Mouse (Mus musculus): Measurements from ENCODE around the gene Lrrc10b. TPM values are rescaled to one million over a fixed set of nuclear protein-coding genes. Genes with fewer than 3 reads are reported as not detected.

Lrrc10b gene
- polyA plus RNA-seq, 2 experiments: 0.84 to 0.88 TPM

GRCm38 (mm10) chr19:10421986-10422976 is 35.0 kb downstream of the Lrrc10b start:
- ATAC-seq (ENCODE audit: low FRiP score, low read depth): 0 out of 2 replicates have a peak, but pooled peaks have one; percentile 24
- Histone ChIP-seq H3K27me3 (ENCODE audit: control insufficient read depth, insufficient read depth, low read length) (peaks cover 9% of the 10 kb centered on the region; the same call in 1 of the 2 replicates), H3K36me3 (ENCODE audit: control insufficient read depth, insufficient read depth, low read length) (no peaks in the 10 kb centered on the region), H3K4me3 (replicated peaks; ENCODE audit: low read length) (peak overlapping the region; percentile 31), H3K4me2 (replicated peaks; ENCODE audit: low read depth, low read length, severe bottlenecking) (peak overlapping the region; percentile 60), H3K9ac (ENCODE audit: low read depth, low read length, severe bottlenecking) (peak overlapping the region; percentile 31; the same call in 1 of the 2 replicates), H3K4me1 (ENCODE audit: control insufficient read depth, insufficient read depth, low read length) (peaks cover 25% of the 10 kb centered on the region), H3K9me3 (ENCODE audit: control insufficient read depth, low read length) (no peaks in the 10 kb centered on the region), H3K27ac (replicated peaks; ENCODE audit: low read depth, low read length) (no peak overlapping the region)
- no peak for DNase-seq (ENCODE audit: low spot score)
- no peak for TF ChIP-seq POLR2A (IDR thresholded peaks at IDR 0.05; ENCODE audit: borderline replicate concordance, extremely low read depth, insufficient read depth, insufficient read length)
- WGBS: 3% methylated on average over 53 of the region's 53 CpGs

- Histone ChIP-seq H3K36me3 (ENCODE audit: control insufficient read depth, insufficient read depth, low read length) (no peaks in the 10 kb centered on the region), H3K9me3 (ENCODE audit: control insufficient read depth, low read length) (no peaks in the 10 kb centered on the region), H3K4me3 (replicated peaks; ENCODE audit: low read length) (no peak overlapping the region), H3K4me1 (ENCODE audit: control insufficient read depth, insufficient read depth, low read length) (peaks cover 6% of the 10 kb centered on the region; the same call in 1 of the 2 replicates), H3K27ac (replicated peaks; ENCODE audit: low read depth, low read length) (no peak overlapping the region), H3K4me2 (replicated peaks; ENCODE audit: low read depth, low read length, severe bottlenecking) (no peak overlapping the region), H3K27me3 (ENCODE audit: control insufficient read depth, insufficient read depth, low read length) (peaks cover under 1% of the 10 kb centered on the region; the same call in 1 of the 2 replicates), H3K9ac (ENCODE audit: low read depth, low read length, severe bottlenecking) (no peak overlapping the region)
- no peak for ATAC-seq (ENCODE audit: low FRiP score, low read depth)
- TF ChIP-seq POLR2A (IDR thresholded peaks at IDR 0.05; ENCODE audit: borderline replicate concordance, extremely low read depth, insufficient read depth, insufficient read length): no peak
- no peak for DNase-seq (ENCODE audit: low spot score)
- WGBS: 71% methylated on average over 12 of the region's 12 CpGs
These were observed 39.8 kb downstream of the Lrrc10b start for GRCm38 (mm10) chr19:10417436-10417835.

GRCm38 (mm10) chr19:10416889-10417288 is 40.4 kb downstream of the Lrrc10b start:
- H3K4me2 ChIP-seq (replicated peaks; ENCODE audit: low read depth, low read length, severe bottlenecking): no peak overlapping the region
- no peak for DNase-seq (ENCODE audit: low spot score)

GRCm38 (mm10) chr19:10415508-10415907 is 41.8 kb downstream of the Lrrc10b start:
- peaks cover 3% of the 10 kb centered on the region; the same call in 1 of the 2 replicates for H3K4me1 ChIP-seq (ENCODE audit: control insufficient read depth, insufficient read depth, low read length)
- H3K9me3 ChIP-seq (ENCODE audit: control insufficient read depth, low read length): no peaks in the 10 kb centered on the region
- 74% methylated on average over 5 of the region's 5 CpGs for WGBS
- H3K4me3 ChIP-seq (replicated peaks; ENCODE audit: low read length): no peak overlapping the region
- ATAC-seq (ENCODE audit: low FRiP score, low read depth) (no peak), DNase-seq (ENCODE audit: low spot score) (no peak)
- no peaks in the 10 kb centered on the region for H3K36me3 ChIP-seq (ENCODE audit: control insufficient read depth, insufficient read depth, low read length)
- H3K27ac ChIP-seq (replicated peaks; ENCODE audit: low read depth, low read length): no peak overlapping the region
- H3K9ac ChIP-seq (ENCODE audit: low read depth, low read length, severe bottlenecking): no peak overlapping the region
- no peaks in the 10 kb centered on the region for H3K27me3 ChIP-seq (ENCODE audit: control insufficient read depth, insufficient read depth, low read length)
- no peak overlapping the region for H3K4me2 ChIP-seq (replicated peaks; ENCODE audit: low read depth, low read length, severe bottlenecking)
- TF ChIP-seq POLR2A (IDR thresholded peaks at IDR 0.05; ENCODE audit: borderline replicate concordance, extremely low read depth, insufficient read depth, insufficient read length): no peak

More at GRCm38 (mm10) chr19:10416889-10417288, 40.4 kb downstream of the Lrrc10b start:
- no peak for ATAC-seq (ENCODE audit: low FRiP score, low read depth)
- H3K9ac ChIP-seq (ENCODE audit: low read depth, low read length, severe bottlenecking): no peak overlapping the region
- no peaks in the 10 kb centered on the region for H3K9me3 ChIP-seq (ENCODE audit: control insufficient read depth, low read length)
- H3K27ac ChIP-seq (replicated peaks; ENCODE audit: low read depth, low read length): no peak overlapping the region
- H3K4me3 ChIP-seq (replicated peaks; ENCODE audit: low read length): no peak overlapping the region
- 52% methylated on average over 8 of the region's 8 CpGs for WGBS
- no peaks in the 10 kb centered on the region; the same call in 1 of the 2 replicates for H3K27me3 ChIP-seq (ENCODE audit: control insufficient read depth, insufficient read depth, low read length)
- H3K36me3 ChIP-seq (ENCODE audit: control insufficient read depth, insufficient read depth, low read length): no peaks in the 10 kb centered on the region
- H3K4me1 ChIP-seq (ENCODE audit: control insufficient read depth, insufficient read depth, low read length): peaks cover 3% of the 10 kb centered on the region; the same call in 1 of the 2 replicates
- no peak for TF ChIP-seq POLR2A (IDR thresholded peaks at IDR 0.05; ENCODE audit: borderline replicate concordance, extremely low read depth, insufficient read depth, insufficient read length)

GRCm38 (mm10) chr19:10413701-10414242 is 43.5 kb downstream of the Lrrc10b start:
- Histone ChIP-seq H3K9ac (ENCODE audit: low read depth, low read length, severe bottlenecking) (no peak overlapping the region), H3K9me3 (ENCODE audit: control insufficient read depth, low read length) (no peaks in the 10 kb centered on the region), H3K4me3 (replicated peaks; ENCODE audit: low read length) (peak overlapping the region; percentile 25), H3K4me2 (replicated peaks; ENCODE audit: low read depth, low read length, severe bottlenecking) (peak overlapping the region; percentile 50), H3K36me3 (ENCODE audit: control insufficient read depth, insufficient read depth, low read length) (no peaks in the 10 kb centered on the region), H3K27ac (replicated peaks; ENCODE audit: low read depth, low read length) (no peak overlapping the region), H3K27me3 (ENCODE audit: control insufficient read depth, insufficient read depth, low read length) (no peaks in the 10 kb centered on the region), H3K4me1 (ENCODE audit: control insufficient read depth, insufficient read depth, low read length) (peaks cover 3% of the 10 kb centered on the region; the same call in 1 of the 2 replicates)
- peak; percentile 80 for DNase-seq (ENCODE audit: low spot score)
- peak; percentile 92 for ATAC-seq (ENCODE audit: low FRiP score, low read depth)
- no peak for TF ChIP-seq POLR2A (IDR thresholded peaks at IDR 0.05; ENCODE audit: borderline replicate concordance, extremely low read depth, insufficient read depth, insufficient read length)
- 2% methylated on average over 16 of the region's 19 CpGs for WGBS

Other genes with a start within 250 kb of the Lrrc10b start
- 4.4 and 7.0 TPM in 2 replicates for gene Myrf, start 216.7 kb downstream of the Lrrc10b start, polyA plus RNA-seq (2012; rRNA removed)
- 1.1 and 1.4 TPM in 2 replicates for gene Myrf, start 216.7 kb downstream of the Lrrc10b start, polyA plus RNA-seq (2014; fragmentation: Nextera tagmentation; extraction: Ambion mirVana)
- gene Dagla, start 152.6 kb downstream of the Lrrc10b start, polyA plus RNA-seq (2012; rRNA removed): 8.1 and 11.1 TPM in 2 replicates
- 2.4 and 2.8 TPM in 2 replicates for gene Dagla, start 152.6 kb downstream of the Lrrc10b start, polyA plus RNA-seq (2014; fragmentation: Nextera tagmentation; extraction: Ambion mirVana)
- 5.0 and 5.5 TPM in 2 replicates for gene Syt7, start 68.4 kb downstream of the Lrrc10b start, polyA plus RNA-seq (2012; rRNA removed)
- gene Syt7, start 68.4 kb downstream of the Lrrc10b start, polyA plus RNA-seq (2014; fragmentation: Nextera tagmentation; extraction: Ambion mirVana): 2.0 and 2.2 TPM in 2 replicates
- 0.53 and 0.78 TPM in 2 replicates for gene Ppp1r32, start 25.5 kb upstream of the Lrrc10b start, polyA plus RNA-seq (2012; rRNA removed)
- 0.18 TPM in 1 of 2 replicates, not detected in the other for gene Ppp1r32, start 25.5 kb upstream of the Lrrc10b start, polyA plus RNA-seq (2014; fragmentation: Nextera tagmentation; extraction: Ambion mirVana)
- gene Cpsf7, start 67.8 kb upstream of the Lrrc10b start, polyA plus RNA-seq (2012; rRNA removed): 102 and 106 TPM in 2 replicates
- gene Cpsf7, start 67.8 kb upstream of the Lrrc10b start, polyA plus RNA-seq (2014; fragmentation: Nextera tagmentation; extraction: Ambion mirVana): 50.4 and 59.1 TPM in 2 replicates
- 42.5 and 49.2 TPM in 2 replicates for gene Sdhaf2, start 68.7 kb upstream of the Lrrc10b start, polyA plus RNA-seq (2012; rRNA removed)
- gene Sdhaf2, start 68.7 kb upstream of the Lrrc10b start, polyA plus RNA-seq (2014; fragmentation: Nextera tagmentation; extraction: Ambion mirVana): 64.6 and 65.2 TPM in 2 replicates
- gene Tmem216, start 98.8 kb upstream of the Lrrc10b start, polyA plus RNA-seq (2012; rRNA removed): 51.3 and 61.5 TPM in 2 replicates
- gene Tmem216, start 98.8 kb upstream of the Lrrc10b start, polyA plus RNA-seq (2014; fragmentation: Nextera tagmentation; extraction: Ambion mirVana): 55.8 and 58.6 TPM in 2 replicates
- 23.1 and 33.0 TPM in 2 replicates for gene Cyb561a3, start 119.7 kb upstream of the Lrrc10b start, polyA plus RNA-seq (2012; rRNA removed)
- gene Cyb561a3, start 119.7 kb upstream of the Lrrc10b start, polyA plus RNA-seq (2014; fragmentation: Nextera tagmentation; extraction: Ambion mirVana): 18.9 and 22.3 TPM in 2 replicates
- gene Tmem138, start 119.9 kb upstream of the Lrrc10b start, polyA plus RNA-seq (2012; rRNA removed): 29.7 and 34.2 TPM in 2 replicates
- 33.8 and 36.2 TPM in 2 replicates for gene Tmem138, start 119.9 kb upstream of the Lrrc10b start, polyA plus RNA-seq (2014; fragmentation: Nextera tagmentation; extraction: Ambion mirVana)
- gene Ddb1, start 147.9 kb upstream of the Lrrc10b start, polyA plus RNA-seq (2012; rRNA removed): 346 and 349 TPM in 2 replicates
- gene Ddb1, start 147.9 kb upstream of the Lrrc10b start, polyA plus RNA-seq (2014; fragmentation: Nextera tagmentation; extraction: Ambion mirVana): 358 and 386 TPM in 2 replicates
- 24.1 and 25.5 TPM in 2 replicates for gene Tkfc, start 148.2 kb upstream of the Lrrc10b start, polyA plus RNA-seq (2012; rRNA removed)
- gene Tkfc, start 148.2 kb upstream of the Lrrc10b start, polyA plus RNA-seq (2014; fragmentation: Nextera tagmentation; extraction: Ambion mirVana): 14.6 and 15.4 TPM in 2 replicates
- gene Vwce, start 176.7 kb upstream of the Lrrc10b start, polyA plus RNA-seq (2012; rRNA removed): 7.0 and 10.2 TPM in 2 replicates
- gene Vwce, start 176.7 kb upstream of the Lrrc10b start, polyA plus RNA-seq (2014; fragmentation: Nextera tagmentation; extraction: Ambion mirVana): 3.2 TPM in 2 replicates
- gene Pga5, start 220.6 kb upstream of the Lrrc10b start, polyA plus RNA-seq (2012; rRNA removed): 0.12 and 0.23 TPM in 2 replicates
- not detected in 2 replicates for gene Pga5, start 220.6 kb upstream of the Lrrc10b start, polyA plus RNA-seq (2014; fragmentation: Nextera tagmentation; extraction: Ambion mirVana)
- 30.2 and 37.4 TPM in 2 replicates for gene Vps37c, start 231.3 kb upstream of the Lrrc10b start, polyA plus RNA-seq (2012; rRNA removed)
- 37.6 and 42.6 TPM in 2 replicates for gene Vps37c, start 231.3 kb upstream of the Lrrc10b start, polyA plus RNA-seq (2014; fragmentation: Nextera tagmentation; extraction: Ambion mirVana)